Mouse (Mus musculus): Measurements from ENCODE around the gene Dlx2. TPM values are rescaled to one million over a fixed set of nuclear protein-coding genes. Genes with fewer than 3 reads are reported as not detected.

The Dlx2 gene
- 3.6 and 3.9 TPM in 2 replicates for polyA plus RNA-seq (2012; rRNA removed)
- polyA plus RNA-seq (2014; fragmentation: Nextera tagmentation; extraction: Ambion mirVana): 3.1 and 4.6 TPM in 2 replicates

- no peaks in the 10 kb centered on the region for H3K9me3 ChIP-seq (ENCODE audit: control insufficient read depth, low read length)
- peak within 1 kb of the TSS; percentile 47 for H3K4me3 ChIP-seq (replicated peaks; ENCODE audit: low read length)
- peak within 1 kb of the TSS; percentile 38 for H3K9ac ChIP-seq (ENCODE audit: low read depth, low read length, severe bottlenecking)
- H3K27me3 ChIP-seq (ENCODE audit: control insufficient read depth, insufficient read depth, low read length): peaks cover 78% of the 10 kb centered on the region
- H3K4me2 ChIP-seq (replicated peaks; ENCODE audit: low read depth, low read length, severe bottlenecking): peak within 1 kb of the TSS; percentile 98
- no peak within 1 kb of the TSS for H3K27ac ChIP-seq (replicated peaks; ENCODE audit: low read depth, low read length)
- TF ChIP-seq POLR2A (IDR thresholded peaks at IDR 0.05; ENCODE audit: borderline replicate concordance, extremely low read depth, insufficient read depth, insufficient read length): no peak
- ATAC-seq (ENCODE audit: low FRiP score, low read depth): peak; percentile 63; the same call in 1 of the 2 replicates
- no peaks in the 10 kb centered on the region for H3K36me3 ChIP-seq (ENCODE audit: control insufficient read depth, insufficient read depth, low read length)
- DNase-seq (ENCODE audit: low spot score): no peak
- WGBS: under 1% methylated on average over 37 of the region's 37 CpGs
- peaks cover 18% of the 10 kb centered on the region for H3K4me1 ChIP-seq (ENCODE audit: control insufficient read depth, insufficient read depth, low read length)
Observed at GRCm38 (mm10) chr2:71546640-71547071, at the start of gene Dlx2. Dlx2 (minus strand) TSS chr2:71546754.

DNA sequence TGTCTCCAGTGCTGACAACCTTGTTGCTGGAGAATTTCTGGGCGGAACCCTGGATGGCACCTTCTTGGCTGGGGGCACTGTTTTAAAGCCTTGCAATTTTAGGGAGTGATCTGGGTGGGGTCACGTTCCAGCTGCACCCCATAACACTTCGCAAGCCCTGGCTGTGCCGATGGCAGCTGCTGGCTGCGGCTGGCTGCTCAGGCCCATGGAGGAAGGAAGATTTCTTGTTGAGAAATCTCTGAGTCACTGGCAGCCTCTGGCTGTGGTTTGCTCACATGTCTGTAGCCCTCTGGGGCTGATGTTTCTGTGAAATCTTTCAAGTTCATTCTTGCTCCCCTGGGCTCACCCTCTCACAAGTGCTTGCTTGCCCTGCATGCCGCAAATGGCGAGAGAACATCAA lies 47.9 kb upstream of the Dlx2 start:
- DNase-seq (ENCODE audit: low spot score) (no peak), ATAC-seq (ENCODE audit: low FRiP score, low read depth) (no peak)
- WGBS: 45% methylated on average over 7 of the region's 7 CpGs
- H3K9me3 ChIP-seq (ENCODE audit: control insufficient read depth, low read length): no peaks in the 10 kb centered on the region
- H3K4me1 ChIP-seq (ENCODE audit: control insufficient read depth, insufficient read depth, low read length): peaks cover 12% of the 10 kb centered on the region; the same call in 1 of the 2 replicates
- no peak for TF ChIP-seq POLR2A (IDR thresholded peaks at IDR 0.05; ENCODE audit: borderline replicate concordance, extremely low read depth, insufficient read depth, insufficient read length)
- no peaks in the 10 kb centered on the region for H3K36me3 ChIP-seq (ENCODE audit: control insufficient read depth, insufficient read depth, low read length)
- no peak overlapping the region for H3K27ac ChIP-seq (replicated peaks; ENCODE audit: low read depth, low read length)
- no peak overlapping the region for H3K9ac ChIP-seq (ENCODE audit: low read depth, low read length, severe bottlenecking)
- no peaks in the 10 kb centered on the region for H3K27me3 ChIP-seq (ENCODE audit: control insufficient read depth, insufficient read depth, low read length)
- no peak overlapping the region for H3K4me2 ChIP-seq (replicated peaks; ENCODE audit: low read depth, low read length, severe bottlenecking)
- no peak overlapping the region for H3K4me3 ChIP-seq (replicated peaks; ENCODE audit: low read length)

DNA sequence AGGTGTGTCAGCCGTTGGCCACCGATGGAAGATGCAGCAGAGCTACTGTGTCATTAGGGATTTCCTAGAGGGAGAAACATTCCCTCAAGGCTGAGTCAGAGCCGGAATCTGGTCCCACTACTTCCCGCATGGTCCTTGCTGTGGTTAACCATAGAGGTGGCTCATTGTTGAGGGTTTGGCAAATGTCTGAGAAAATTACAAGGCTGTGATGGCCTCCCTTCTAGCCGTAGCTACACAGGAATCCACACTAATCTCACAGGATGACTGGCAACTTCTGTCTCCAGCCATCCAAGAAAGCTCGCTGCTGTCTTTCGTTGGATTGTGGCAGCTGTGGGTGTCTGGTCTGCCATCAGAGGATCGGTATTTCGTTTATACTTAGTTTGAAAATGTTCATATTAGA lies 42.6 kb upstream of the Dlx2 start:
- TF ChIP-seq POLR2A (IDR thresholded peaks at IDR 0.05; ENCODE audit: borderline replicate concordance, extremely low read depth, insufficient read depth, insufficient read length): no peak
- no peak overlapping the region for H3K4me3 ChIP-seq (replicated peaks; ENCODE audit: low read length)
- H3K36me3 ChIP-seq (ENCODE audit: control insufficient read depth, insufficient read depth, low read length): no peaks in the 10 kb centered on the region
- no peak overlapping the region for H3K9ac ChIP-seq (ENCODE audit: low read depth, low read length, severe bottlenecking)
- WGBS: 84% methylated on average over 9 of the region's 9 CpGs
- ATAC-seq (ENCODE audit: low FRiP score, low read depth): no peak
- H3K4me1 ChIP-seq (ENCODE audit: control insufficient read depth, insufficient read depth, low read length): no peaks in the 10 kb centered on the region
- H3K9me3 ChIP-seq (ENCODE audit: control insufficient read depth, low read length): no peaks in the 10 kb centered on the region
- DNase-seq (ENCODE audit: low spot score): no peak
- no peak overlapping the region for H3K27ac ChIP-seq (replicated peaks; ENCODE audit: low read depth, low read length)
- no peak overlapping the region for H3K4me2 ChIP-seq (replicated peaks; ENCODE audit: low read depth, low read length, severe bottlenecking)
- H3K27me3 ChIP-seq (ENCODE audit: control insufficient read depth, insufficient read depth, low read length): no peaks in the 10 kb centered on the region

- H3K9ac ChIP-seq (ENCODE audit: low read depth, low read length, severe bottlenecking): no peak overlapping the region
- peak overlapping the region; percentile 51 for H3K4me3 ChIP-seq (replicated peaks; ENCODE audit: low read length)
- no peaks in the 10 kb centered on the region for H3K9me3 ChIP-seq (ENCODE audit: control insufficient read depth, low read length)
- H3K4me1 ChIP-seq (ENCODE audit: control insufficient read depth, insufficient read depth, low read length): no peaks in the 10 kb centered on the region
- no peak overlapping the region for H3K27ac ChIP-seq (replicated peaks; ENCODE audit: low read depth, low read length)
- peak overlapping the region; percentile 65 for H3K4me2 ChIP-seq (replicated peaks; ENCODE audit: low read depth, low read length, severe bottlenecking)
- DNase-seq (ENCODE audit: low spot score) (no peak), ATAC-seq (ENCODE audit: low FRiP score, low read depth) (no peak)
- H3K36me3 ChIP-seq (ENCODE audit: control insufficient read depth, insufficient read depth, low read length): no peaks in the 10 kb centered on the region
- no peaks in the 10 kb centered on the region for H3K27me3 ChIP-seq (ENCODE audit: control insufficient read depth, insufficient read depth, low read length)
- no peak for TF ChIP-seq POLR2A (IDR thresholded peaks at IDR 0.05; ENCODE audit: borderline replicate concordance, extremely low read depth, insufficient read depth, insufficient read length)
- WGBS: 52% methylated on average over 5 of the region's 5 CpGs
Observed at GRCm38 (mm10) chr2:71581488-71581887, 34.9 kb upstream of the Dlx2 start.

DNA sequence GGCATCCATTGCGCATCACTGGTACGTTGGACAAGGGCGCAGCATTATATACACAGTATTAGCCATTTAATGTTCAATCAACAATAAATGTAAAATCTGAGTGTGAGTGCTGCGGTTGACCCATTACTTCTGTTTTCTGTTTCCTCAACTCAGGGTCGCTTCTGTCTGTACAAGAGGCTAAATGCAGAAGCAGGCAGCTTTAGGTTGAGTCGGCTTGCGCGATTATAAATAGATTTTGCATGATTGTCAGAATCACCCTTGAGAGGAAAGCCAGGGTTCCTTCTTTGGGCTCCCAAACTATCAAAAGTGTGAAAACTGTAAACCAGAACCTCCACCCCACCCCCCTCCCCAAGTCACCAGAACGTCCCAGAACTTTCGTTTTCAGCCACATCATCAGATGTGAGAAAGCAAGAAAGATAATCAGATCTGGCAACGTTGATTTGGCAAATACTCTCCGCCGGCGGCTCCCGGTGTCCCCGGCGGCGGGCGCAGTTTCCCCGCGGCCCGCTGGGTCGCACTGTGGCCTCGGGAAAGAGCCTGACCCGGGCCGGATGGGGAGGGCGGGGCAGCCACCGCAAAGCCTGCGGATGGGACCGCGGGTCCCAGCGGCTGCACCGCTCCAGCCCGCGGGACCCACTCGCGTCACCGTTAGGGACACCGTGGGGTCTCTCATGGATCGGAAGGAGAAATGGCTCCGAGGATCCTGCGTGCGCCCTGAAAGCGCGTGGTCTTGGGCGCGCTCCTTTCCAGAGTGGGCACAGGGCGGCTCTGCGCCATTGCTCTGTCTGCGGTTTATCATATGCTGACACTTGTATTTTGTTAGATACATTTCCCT lies 34.3 kb upstream of the Dlx2 start:
- peak; percentile 80 for ATAC-seq (ENCODE audit: low FRiP score, low read depth)
- H3K27me3 ChIP-seq (ENCODE audit: control insufficient read depth, insufficient read depth, low read length): no peaks in the 10 kb centered on the region
- H3K27ac ChIP-seq (replicated peaks; ENCODE audit: low read depth, low read length): no peak overlapping the region
- peak overlapping the region; percentile 52 for H3K9ac ChIP-seq (ENCODE audit: low read depth, low read length, severe bottlenecking)
- 12% methylated on average over 50 of the region's 50 CpGs for WGBS
- H3K4me1 ChIP-seq (ENCODE audit: control insufficient read depth, insufficient read depth, low read length): no peaks in the 10 kb centered on the region
- peak overlapping the region; percentile 51 for H3K4me3 ChIP-seq (replicated peaks; ENCODE audit: low read length)
- DNase-seq (ENCODE audit: low spot score): peak; percentile 34
- H3K4me2 ChIP-seq (replicated peaks; ENCODE audit: low read depth, low read length, severe bottlenecking): peak overlapping the region; percentile 65
- H3K9me3 ChIP-seq (ENCODE audit: control insufficient read depth, low read length): no peaks in the 10 kb centered on the region
- H3K36me3 ChIP-seq (ENCODE audit: control insufficient read depth, insufficient read depth, low read length): no peaks in the 10 kb centered on the region
- TF ChIP-seq POLR2A (IDR thresholded peaks at IDR 0.05; ENCODE audit: borderline replicate concordance, extremely low read depth, insufficient read depth, insufficient read length): 0 out of 2 replicates have a peak, but pooled peaks have one; percentile 22

All from limb, embryonic 14.5 days (tissue).